Mouse (Mus musculus) MEL (cell line): ENCODE measurements around the gene Gm21663.
"Not testable (repeated sequence)": the region's sequence is repeated elsewhere in the genome, so short reads cannot be mapped to it uniquely, and the experiment has no call there.

Experiments
- BHLHE40 ChIP-seq: IDR thresholded peaks from 2 replicates; pipeline ENCODE4 v1.6.1; 2012; ENCODE audit warnings: low read depth, mild to moderate bottlenecking, inconsistent platforms, low read length, improper control_type of control experiment, borderline replicate concordance
- CTCF ChIP-seq, 3 experiments: IDR thresholded peaks in 2 of 3; conservative IDR thresholded peaks in 1 of 3; 2 replicates each; pipeline ENCODE4 v1.5.1; 2011 to 2012; ENCODE audit warnings: low read length in 3 of 3, low read depth in 2 of 3, mild to moderate bottlenecking in 2 of 3, improper control_type of control experiment in 1 of 3, inconsistent platforms in 1 of 3, mixed read lengths in 1 of 3, moderate library complexity in 1 of 3; ENCODE audit not compliant: control insufficient read depth in 1 of 3, insufficient read depth in 1 of 3, poor library complexity in 1 of 3, severe bottlenecking in 1 of 3
- ELF1 ChIP-seq: IDR thresholded peaks from 2 replicates; pipeline ENCODE4 v1.6.1; 2014; ENCODE audit warnings: low read depth, mild to moderate bottlenecking, inconsistent platforms, low read length, improper control_type of control experiment, moderate library complexity
- EP300 ChIP-seq, 2 experiments: IDR thresholded peaks; 2 replicates each; pipeline ENCODE4 v1.6.1; 2011; ENCODE audit warnings: improper control_type of control experiment in 2 of 2, low read length in 2 of 2, low read depth in 1 of 2, mild to moderate bottlenecking in 1 of 2
- MYB ChIP-seq: IDR thresholded peaks from 2 replicates; pipeline ENCODE4 v1.6.1; 2011; ENCODE audit warnings: mild to moderate bottlenecking, low read depth, low read length, improper control_type of control experiment
- POLR2A ChIP-seq, 2 experiments: IDR thresholded peaks; 2 replicates each; pipeline ENCODE4 v1.6.1; 2011 to 2012; ENCODE audit warnings: low read length in 2 of 2, mild to moderate bottlenecking in 2 of 2, control low read depth in 1 of 2, improper control_type of control experiment in 1 of 2, low read depth in 1 of 2, moderate library complexity in 1 of 2; ENCODE audit not compliant: control insufficient read depth in 1 of 2, insufficient read depth in 1 of 2, poor library complexity in 1 of 2
- TAL1 ChIP-seq: IDR thresholded peaks from 2 replicates; pipeline ENCODE4 v1.6.1; 2012; ENCODE audit warnings: mild to moderate bottlenecking, inconsistent platforms, low read length, moderate library complexity, mixed read lengths
- TBP ChIP-seq: IDR thresholded peaks from 2 replicates; pipeline ENCODE4 v1.8.0; 2011; ENCODE audit warnings: low read depth, low read length, improper control_type of control experiment

GRCm38 (mm10) chr5:25972563-25972962, 30.4 kb upstream of the Gm21663 start, which contains the start of gene Gm21680:
- not testable (repeated sequence) for TF ChIP-seq CTCF (IDR thresholded peaks at IDR 0.05 in 2 of 3, conservative IDR thresholded peaks at IDR 0.05 in 1 of 3; ENCODE audit: control insufficient read depth in 1 of 3, insufficient read depth in 1 of 3, low read depth in 2 of 3, low read length in 3 of 3, poor library complexity in 1 of 3, severe bottlenecking in 1 of 3); POLR2A (IDR thresholded peaks at IDR 0.05; ENCODE audit: control insufficient read depth in 1 of 2, insufficient read depth in 1 of 2, low read depth in 1 of 2, low read length in 2 of 2, poor library complexity in 1 of 2); EP300 (IDR thresholded peaks at IDR 0.05; ENCODE audit: low read depth in 1 of 2, low read length in 2 of 2); TBP; TAL1; MYB; BHLHE40; ELF1
